Mouse (Mus musculus): ENCODE results near the gene Dusp12. TPM values are rescaled to one million over a fixed set of nuclear protein-coding genes. Genes with fewer than 3 reads are reported as not detected.

Gene Dusp12
- polyA plus RNA-seq, 1 experiment = 17.7 TPM

DNA sequence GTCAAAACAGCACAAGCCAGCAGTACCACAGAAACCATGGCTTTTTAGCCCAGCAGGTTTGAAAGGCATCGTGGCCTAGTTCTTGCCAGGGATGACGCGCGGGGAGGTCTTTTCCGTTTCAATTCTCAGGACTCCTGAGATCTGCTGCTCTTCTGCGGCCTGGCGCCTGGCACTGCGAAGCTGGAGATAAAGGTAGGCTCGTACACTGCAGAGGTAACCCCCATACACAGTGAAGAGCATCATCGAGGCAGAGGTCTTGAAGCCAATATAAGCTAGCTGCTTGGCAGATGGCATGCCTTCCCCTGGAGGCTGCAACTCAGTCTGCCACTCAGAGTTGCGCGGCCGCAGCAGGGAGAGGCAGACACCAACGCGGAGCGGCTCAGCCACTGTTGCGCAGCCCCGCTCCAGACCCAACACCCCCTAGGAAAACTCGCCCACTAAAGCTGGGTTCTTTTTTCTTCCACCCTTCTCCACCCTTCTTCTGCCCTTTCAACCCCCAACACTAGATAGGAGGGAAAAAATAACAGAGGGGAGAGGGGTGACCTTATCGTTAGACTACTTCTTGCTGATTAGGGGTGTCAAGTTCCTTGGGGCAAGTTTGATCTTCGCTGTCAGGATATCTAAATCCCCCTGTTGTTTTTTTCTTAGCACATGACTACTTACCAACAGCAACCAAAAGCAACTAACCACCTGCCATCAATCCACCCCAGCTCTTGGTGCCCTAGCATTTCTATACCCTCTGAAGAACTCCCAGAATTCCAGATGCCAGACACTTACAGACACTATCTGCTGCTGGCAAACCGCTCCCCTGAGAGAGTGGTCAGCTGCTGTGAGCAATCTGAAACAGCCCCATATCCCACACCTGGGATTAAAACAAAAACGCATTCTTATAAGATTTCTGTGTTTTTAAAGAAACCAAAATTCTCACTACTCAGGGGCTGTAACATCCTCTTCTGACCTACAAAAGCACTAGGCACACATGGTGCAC is 34.4 kb downstream of the Dusp12 start:
- no peaks in the 10 kb centered on the region for H3K27me3 ChIP-seq (ENCODE audit: control insufficient read depth, insufficient read depth, low read length)
- H3K4me3 ChIP-seq (ENCODE audit: control insufficient read depth, insufficient read depth, low read length) = no peak overlapping the region
- H3K4me1 ChIP-seq (replicated peaks; ENCODE audit: control insufficient read depth, insufficient read depth, low read length) = no peaks in the 10 kb centered on the region
- TF ChIP-seq CTCF (IDR thresholded peaks at IDR 0.05; ENCODE audit: borderline replicate concordance, control insufficient read depth, extremely low read depth, insufficient read depth, low read length, poor library complexity) = no peak
- no peaks in the 10 kb centered on the region for H3K36me3 ChIP-seq (ENCODE audit: control insufficient read depth, insufficient read depth, low read length)
- DNase-seq = no peak
- 98% methylated on average over 23 of the region's 23 CpGs for WGBS
- H3K27ac ChIP-seq (ENCODE audit: control insufficient read depth, insufficient read depth, low read length) = no peak overlapping the region

DNA sequence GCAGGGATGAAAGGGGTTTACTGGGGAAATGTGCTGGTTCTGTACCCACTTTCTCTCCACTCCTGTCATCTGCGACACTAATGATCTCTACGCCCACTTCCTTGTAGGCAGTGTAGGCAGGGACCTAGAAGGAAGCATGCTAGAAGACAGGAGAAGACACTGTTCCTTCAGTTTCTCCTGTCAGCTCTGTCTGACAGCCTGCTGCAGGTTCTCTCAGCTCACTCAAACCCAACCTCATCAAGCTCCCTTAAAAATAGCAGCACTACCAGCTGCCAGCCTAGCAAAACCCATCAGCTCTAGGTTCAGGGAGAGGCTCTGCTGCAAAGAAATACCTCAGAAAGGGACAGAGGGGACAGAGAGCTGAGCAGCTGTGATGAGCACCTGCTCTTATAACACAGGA is 35.3 kb downstream of the Dusp12 start:
- Histone ChIP-seq H3K27me3 (ENCODE audit: control insufficient read depth, insufficient read depth, low read length) (no peaks in the 10 kb centered on the region), H3K36me3 (ENCODE audit: control insufficient read depth, insufficient read depth, low read length) (no peaks in the 10 kb centered on the region), H3K4me1 (replicated peaks; ENCODE audit: control insufficient read depth, insufficient read depth, low read length) (no peaks in the 10 kb centered on the region), H3K4me3 (ENCODE audit: control insufficient read depth, insufficient read depth, low read length) (no peak overlapping the region), H3K27ac (ENCODE audit: control insufficient read depth, insufficient read depth, low read length) (no peak overlapping the region)
- WGBS = 88% methylated on average over 2 of the region's 2 CpGs
- TF ChIP-seq POLR2A (IDR thresholded peaks at IDR 0.05; ENCODE audit: control insufficient read depth, extremely low read depth, insufficient read depth, low read length, poor library complexity) = no peak
- TF ChIP-seq CTCF (IDR thresholded peaks at IDR 0.05; ENCODE audit: borderline replicate concordance, control insufficient read depth, extremely low read depth, insufficient read depth, low read length, poor library complexity) = no peak
- no peak for DNase-seq

DNA sequence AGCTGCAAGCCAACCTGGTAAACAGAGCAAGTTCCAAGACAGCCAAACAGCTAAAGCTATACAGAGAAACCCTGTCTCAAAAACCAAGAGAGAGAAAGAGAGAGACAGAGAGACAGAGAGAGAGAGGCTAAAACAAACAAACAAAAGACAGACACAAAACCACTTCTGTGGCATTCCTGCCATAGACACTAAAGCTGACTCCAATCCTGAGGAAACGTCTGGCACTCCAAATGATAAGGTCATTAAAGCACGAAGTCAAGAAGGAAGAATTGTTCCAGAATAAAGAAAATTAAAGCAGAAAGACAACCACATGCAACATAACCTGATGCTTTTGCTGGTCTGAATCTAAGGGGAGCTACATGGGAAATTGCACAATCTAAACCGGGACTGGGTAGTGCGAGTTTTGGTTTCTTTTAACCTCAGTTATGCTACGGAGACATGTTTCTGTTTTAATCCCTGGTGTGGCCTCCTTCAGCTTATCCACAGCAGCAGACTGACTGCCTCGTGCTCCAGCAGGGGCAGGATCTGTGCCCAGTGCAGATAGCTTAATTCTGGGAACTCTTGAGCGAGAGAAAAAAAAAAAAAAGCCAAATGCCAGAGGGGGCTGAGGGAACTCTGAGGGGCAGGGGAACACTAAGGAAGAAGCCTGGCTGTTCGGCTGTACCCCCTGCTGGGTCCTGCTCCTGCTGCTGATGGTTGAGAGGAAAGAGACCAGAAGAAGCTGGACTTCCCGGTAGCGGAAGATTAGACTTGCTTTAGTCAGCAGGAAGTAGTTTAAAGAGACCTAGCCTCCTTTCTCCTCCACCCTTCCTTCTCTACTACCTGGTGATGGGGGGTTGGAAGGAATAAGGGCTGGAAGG is 39.7 kb downstream of the Dusp12 start:
- Histone ChIP-seq H3K36me3 (ENCODE audit: control insufficient read depth, insufficient read depth, low read length) (no peaks in the 10 kb centered on the region), H3K4me3 (ENCODE audit: control insufficient read depth, insufficient read depth, low read length) (no peak overlapping the region), H3K27ac (ENCODE audit: control insufficient read depth, insufficient read depth, low read length) (no peak overlapping the region), H3K4me1 (replicated peaks; ENCODE audit: control insufficient read depth, insufficient read depth, low read length) (no peaks in the 10 kb centered on the region), H3K27me3 (ENCODE audit: control insufficient read depth, insufficient read depth, low read length) (no peaks in the 10 kb centered on the region)
- no peak for TF ChIP-seq POLR2A (IDR thresholded peaks at IDR 0.05; ENCODE audit: control insufficient read depth, extremely low read depth, insufficient read depth, low read length, poor library complexity)
- no peak for TF ChIP-seq CTCF (IDR thresholded peaks at IDR 0.05; ENCODE audit: borderline replicate concordance, control insufficient read depth, extremely low read depth, insufficient read depth, low read length, poor library complexity)
- no peak for DNase-seq
- 56% methylated on average over 10 of the region's 10 CpGs for WGBS

DNA sequence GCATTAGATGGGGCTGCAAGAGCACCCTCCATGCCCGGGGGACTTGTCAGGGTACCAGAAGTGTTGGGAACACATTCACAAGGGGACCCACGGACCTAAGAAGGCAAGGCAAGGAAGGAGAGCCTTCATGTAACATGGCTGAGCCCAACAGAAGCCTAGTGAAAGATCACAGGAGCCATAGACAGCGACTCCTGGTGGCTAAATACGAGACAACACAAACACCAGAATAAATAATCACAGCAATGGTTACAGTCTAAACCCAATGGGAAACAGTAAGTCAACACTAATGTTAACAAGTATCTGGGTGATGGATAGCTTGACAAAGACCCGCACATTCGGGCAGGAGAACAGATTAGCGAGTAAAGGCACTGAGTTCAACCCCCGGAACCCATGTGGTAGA is 41.0 kb downstream of the Dusp12 start:
- Histone ChIP-seq H3K4me1 (replicated peaks; ENCODE audit: control insufficient read depth, insufficient read depth, low read length) (no peaks in the 10 kb centered on the region), H3K36me3 (ENCODE audit: control insufficient read depth, insufficient read depth, low read length) (no peaks in the 10 kb centered on the region), H3K4me3 (ENCODE audit: control insufficient read depth, insufficient read depth, low read length) (no peak overlapping the region), H3K27me3 (ENCODE audit: control insufficient read depth, insufficient read depth, low read length) (no peaks in the 10 kb centered on the region), H3K27ac (ENCODE audit: control insufficient read depth, insufficient read depth, low read length) (no peak overlapping the region)
- 82% methylated on average over 8 of the region's 8 CpGs for WGBS
- TF ChIP-seq CTCF (IDR thresholded peaks at IDR 0.05; ENCODE audit: borderline replicate concordance, control insufficient read depth, extremely low read depth, insufficient read depth, low read length, poor library complexity) (no peak), POLR2A (IDR thresholded peaks at IDR 0.05; ENCODE audit: control insufficient read depth, extremely low read depth, insufficient read depth, low read length, poor library complexity) (no peak)
- DNase-seq = peak; percentile 26

DNA sequence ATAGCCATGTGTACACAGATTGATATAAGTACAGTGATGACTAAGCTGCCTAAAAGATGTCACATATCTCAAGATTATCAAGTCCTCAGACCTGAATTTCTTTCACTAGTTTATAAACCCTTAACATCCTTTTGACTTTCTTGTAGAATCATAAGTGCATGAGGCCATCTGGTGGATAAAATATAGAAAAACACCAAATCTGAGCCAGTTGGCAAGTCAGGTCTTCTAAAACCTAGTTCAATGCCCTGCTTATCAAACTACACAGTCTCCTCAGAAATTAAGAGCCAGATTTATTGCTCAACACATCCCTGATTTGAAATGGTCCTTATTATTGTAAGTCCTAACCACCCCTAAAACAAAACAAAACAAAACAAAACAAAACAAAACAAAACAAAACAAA is 45.7 kb downstream of the Dusp12 start:
- no peak for DNase-seq
- no peaks in the 10 kb centered on the region for H3K4me1 ChIP-seq (replicated peaks; ENCODE audit: control insufficient read depth, insufficient read depth, low read length)
- no peaks in the 10 kb centered on the region for H3K27me3 ChIP-seq (ENCODE audit: control insufficient read depth, insufficient read depth, low read length)
- H3K36me3 ChIP-seq (ENCODE audit: control insufficient read depth, insufficient read depth, low read length) = no peaks in the 10 kb centered on the region
- no peak overlapping the region for H3K4me3 ChIP-seq (ENCODE audit: control insufficient read depth, insufficient read depth, low read length)
- no peak for TF ChIP-seq CTCF (IDR thresholded peaks at IDR 0.05; ENCODE audit: borderline replicate concordance, control insufficient read depth, extremely low read depth, insufficient read depth, low read length, poor library complexity)
- no peak for TF ChIP-seq POLR2A (IDR thresholded peaks at IDR 0.05; ENCODE audit: control insufficient read depth, extremely low read depth, insufficient read depth, low read length, poor library complexity)
- no peak overlapping the region for H3K27ac ChIP-seq (ENCODE audit: control insufficient read depth, insufficient read depth, low read length)

DNA sequence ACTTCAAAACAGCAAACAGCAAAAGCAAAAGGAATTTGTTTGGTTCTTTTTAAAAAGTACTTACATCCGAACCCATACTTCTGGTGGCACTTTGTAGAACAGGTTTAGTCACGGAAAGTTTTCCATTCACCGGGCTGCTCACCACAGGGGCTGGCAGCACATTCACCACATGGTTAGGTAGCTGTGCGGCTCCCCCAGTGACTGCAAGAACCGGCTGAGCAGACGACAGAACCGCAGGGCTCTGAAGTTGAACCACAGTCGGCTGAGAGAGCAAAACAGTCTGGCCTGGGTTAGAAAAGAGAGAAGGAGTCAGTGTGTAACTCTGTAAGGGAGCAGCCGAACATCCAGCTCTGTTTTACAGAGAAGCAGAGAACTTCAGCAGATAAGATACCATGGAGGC is 50.6 kb downstream of the Dusp12 start:
- no peak for DNase-seq
- no peaks in the 10 kb centered on the region for H3K36me3 ChIP-seq (ENCODE audit: control insufficient read depth, insufficient read depth, low read length)
- TF ChIP-seq CTCF (IDR thresholded peaks at IDR 0.05; ENCODE audit: borderline replicate concordance, control insufficient read depth, extremely low read depth, insufficient read depth, low read length, poor library complexity) (no peak), POLR2A (IDR thresholded peaks at IDR 0.05; ENCODE audit: control insufficient read depth, extremely low read depth, insufficient read depth, low read length, poor library complexity) (no peak)
- 94% methylated on average over 9 of the region's 9 CpGs for WGBS
- no peak overlapping the region for H3K27ac ChIP-seq (ENCODE audit: control insufficient read depth, insufficient read depth, low read length)
- H3K4me3 ChIP-seq (ENCODE audit: control insufficient read depth, insufficient read depth, low read length) = no peak overlapping the region
- H3K4me1 ChIP-seq (replicated peaks; ENCODE audit: control insufficient read depth, insufficient read depth, low read length) = no peaks in the 10 kb centered on the region
- H3K27me3 ChIP-seq (ENCODE audit: control insufficient read depth, insufficient read depth, low read length) = no peaks in the 10 kb centered on the region
